Mouse (Mus musculus) heart, adult 2 months (tissue): Measurements from ENCODE around the gene Zc3h15.

Source experiments
- CTCF ChIP-seq: fragments of 200-600 bp; IDR thresholded peaks from 2 replicates; pipeline ENCODE4 v1.8.1; 2022; ENCODE audit warnings: antibody characterized with exemption, mild to moderate bottlenecking, moderate library complexity
- EP300 ChIP-seq: fragments of 200-500 bp; IDR thresholded peaks from 2 replicates; pipeline ENCODE4 v1.6.1; 2011; ENCODE audit warnings: low read depth, low read length, control low read depth; ENCODE audit not compliant: insufficient read depth
- POLR2A ChIP-seq: fragments of 200-500 bp; IDR thresholded peaks from 2 replicates; pipeline ENCODE4 v1.6.1; 2011; ENCODE audit warnings: mild to moderate bottlenecking, low read depth, low read length, control low read depth; ENCODE audit not compliant: insufficient read depth

DNA sequence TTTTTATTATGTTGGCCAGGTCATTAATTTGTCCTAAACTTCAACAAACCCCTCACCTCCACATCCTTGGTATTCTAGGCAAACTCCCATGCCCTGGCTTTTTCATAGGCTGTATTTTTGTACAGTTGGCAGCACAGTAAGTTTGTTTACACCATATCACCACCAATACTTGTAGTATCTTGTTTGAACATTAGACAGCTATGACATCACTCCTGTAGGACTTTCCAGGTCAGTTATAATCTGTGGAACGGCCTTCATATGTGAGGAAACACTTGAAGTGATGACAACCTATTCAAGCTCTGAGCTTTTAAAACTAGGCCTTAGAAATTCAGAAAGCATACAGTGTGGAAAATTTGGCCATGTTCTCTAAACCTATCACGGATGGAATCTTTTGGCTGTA, 29.6 kb downstream of the Zc3h15 start:
- TF ChIP-seq POLR2A (no peak), CTCF (no peak), EP300 (no peak)
